Mouse (Mus musculus): ENCODE results near the gene Bet1l.
A peak's percentile ranks its signal among the peaks of the same experiment; 100 is the strongest.

The Bet1l gene

GRCm38 (mm10) chr7:140834968-140835757, 22.2 kb downstream of the Bet1l start, which contains the start of gene Urah:
Gene Urah (plus strand): TSS chr7:140835018.
- no peak for DNase-seq (ENCODE audit: low read depth in 2 of 2, low spot score in 2 of 2)

GRCm38 (mm10) chr7:140833341-140833740, 24.0 kb downstream of the Bet1l start:
- no peak for DNase-seq (ENCODE audit: low read depth in 2 of 2, low spot score in 2 of 2)

- DNase-seq (ENCODE audit: low read depth in 2 of 2, low spot score in 2 of 2): no peak
Measured at GRCm38 (mm10) chr7:140831447-140831846, 25.9 kb downstream of the Bet1l start.

DNA sequence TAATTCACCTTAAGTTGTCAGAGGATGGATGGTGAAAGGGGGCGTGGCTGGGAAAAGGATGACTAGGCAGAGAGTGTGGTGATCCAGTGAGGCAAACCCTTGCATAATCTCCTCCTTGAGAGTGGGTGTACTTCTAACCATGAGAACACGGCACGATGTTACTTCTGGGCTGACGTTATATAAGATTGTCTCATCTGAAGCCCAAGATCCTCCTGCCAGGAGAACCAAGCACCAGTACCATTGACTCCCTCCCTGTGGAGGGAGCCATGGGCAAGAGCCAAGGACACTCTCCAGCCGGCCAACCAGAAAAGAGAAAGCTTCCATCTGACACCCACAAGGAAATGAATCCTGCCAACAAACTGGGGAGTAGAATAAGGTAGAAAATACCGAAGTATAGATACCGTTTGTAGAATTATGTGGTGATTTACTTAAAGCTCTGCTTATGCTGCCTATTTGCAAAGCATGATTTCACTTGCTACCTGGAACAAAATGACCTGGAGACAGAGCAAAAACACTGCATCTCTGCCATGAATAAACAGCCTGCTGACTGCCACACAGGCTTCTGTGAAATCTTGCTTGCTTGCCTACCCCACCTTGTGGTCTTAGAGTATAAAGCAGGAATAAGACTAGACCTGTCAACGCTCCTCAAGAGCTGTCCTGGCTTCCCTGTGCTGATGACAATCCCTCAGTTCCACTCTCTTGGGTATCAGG, 29.1 kb downstream of the Bet1l start:
- DNase-seq (ENCODE audit: low read depth in 2 of 2, low spot score in 2 of 2): no peak

DNA sequence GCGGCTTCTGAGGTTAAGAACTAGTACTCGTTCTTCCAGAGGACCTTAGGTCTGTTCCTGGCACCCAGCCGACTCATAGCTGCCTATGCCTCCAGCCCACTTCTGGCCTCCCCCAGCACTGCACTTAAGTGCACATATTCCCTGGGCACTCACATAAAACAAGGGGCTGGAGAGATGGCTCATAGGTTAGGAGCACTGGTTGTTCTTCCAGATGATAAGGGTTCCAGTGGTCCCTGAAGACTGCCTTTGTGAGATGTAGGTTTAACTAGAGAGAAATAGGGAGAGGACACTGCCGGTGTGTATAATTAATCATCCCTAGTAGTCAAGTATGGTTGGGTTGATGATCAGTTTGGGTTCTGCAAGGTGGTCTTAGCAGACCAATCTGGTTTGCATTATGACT, 34.6 kb downstream of the Bet1l start:
- DNase-seq (ENCODE audit: low read depth in 2 of 2, low spot score in 2 of 2): no peak

DNA sequence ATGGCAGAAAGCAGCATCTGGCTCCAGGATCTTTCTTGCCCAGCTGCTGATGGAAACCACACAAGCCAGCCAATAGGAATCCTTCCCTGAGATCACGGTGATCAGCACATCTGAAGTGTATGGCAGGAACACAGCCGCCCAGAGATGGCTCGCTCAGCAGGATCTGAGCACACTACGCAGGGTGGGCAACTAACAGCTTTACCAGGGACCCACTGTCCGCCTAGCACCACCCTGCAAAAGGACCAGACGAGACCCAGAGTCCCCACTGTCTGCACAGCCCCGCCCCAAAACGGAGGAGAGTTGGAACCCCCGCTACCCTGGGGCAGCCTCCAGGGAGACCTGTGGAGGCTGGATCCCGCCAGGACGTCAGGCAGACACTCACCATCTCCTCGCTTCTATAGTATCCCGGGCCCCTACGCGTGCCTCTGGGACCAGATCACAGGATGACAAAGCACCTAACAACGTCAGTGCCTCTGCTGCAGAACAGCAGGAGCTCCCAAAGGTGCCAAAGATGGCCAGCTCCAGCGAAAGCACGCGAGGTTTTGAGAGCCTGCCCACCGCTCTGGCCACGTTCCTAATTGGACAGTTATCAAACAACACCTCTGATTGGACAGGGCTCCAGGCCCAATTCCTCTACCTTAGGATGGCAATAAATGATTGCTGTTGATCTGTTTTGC, 35.6 kb downstream of the Bet1l start, which contains the start of gene Zfp941:
Gene Zfp941, minus strand, starts transcription at position 526 of the 677 bp plus-strand sequence.
- DNase-seq (ENCODE audit: low read depth in 2 of 2, low spot score in 2 of 2): no peak

DNA sequence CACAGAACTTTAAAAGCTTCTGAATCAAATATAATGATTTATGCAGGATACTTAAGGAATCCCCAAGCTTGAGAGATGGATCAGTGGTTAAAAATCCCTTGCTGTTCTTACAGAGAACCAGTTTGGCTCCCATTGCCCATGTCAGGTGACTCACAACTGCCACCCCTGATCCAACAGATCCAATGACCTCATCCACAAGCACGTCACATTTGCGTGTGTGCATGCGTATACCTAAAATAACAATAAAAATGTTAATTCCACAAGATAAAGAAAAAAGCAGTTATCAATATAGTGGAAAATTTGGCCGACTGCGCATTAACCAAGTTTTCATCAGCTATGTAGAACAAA, 36.1 kb downstream of the Bet1l start:
- no peak for DNase-seq (ENCODE audit: low read depth in 2 of 2, low spot score in 2 of 2)

DNA sequence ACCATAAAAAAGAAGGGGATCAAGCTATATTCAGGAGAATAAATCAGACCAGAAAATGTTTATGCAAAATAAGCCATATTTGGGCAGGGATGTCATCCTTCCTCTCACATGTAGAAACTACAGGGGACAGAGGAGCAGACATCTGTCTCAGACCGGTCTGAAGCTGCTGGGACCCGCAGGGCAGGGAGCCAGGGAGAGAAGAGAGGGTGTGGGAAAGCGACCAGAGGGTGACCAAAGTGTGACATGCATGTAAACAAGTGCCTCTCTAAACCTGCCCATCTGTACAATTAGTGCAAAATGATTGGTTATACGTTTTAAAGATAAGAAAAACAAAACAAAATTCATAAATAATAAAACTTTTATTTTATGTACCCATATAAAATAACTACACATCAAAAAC, 37.2 kb downstream of the Bet1l start:
- no peak for DNase-seq (ENCODE audit: low read depth in 2 of 2, low spot score in 2 of 2)

GRCm38 (mm10) chr7:140812850-140813249, 44.5 kb downstream of the Bet1l start:
- no peak for DNase-seq (ENCODE audit: low read depth in 2 of 2, low spot score in 2 of 2)

- DNase-seq (ENCODE audit: low read depth in 2 of 2, low spot score in 2 of 2): no peak
Measured at GRCm38 (mm10) chr7:140811714-140812113, 45.7 kb downstream of the Bet1l start.

DNA sequence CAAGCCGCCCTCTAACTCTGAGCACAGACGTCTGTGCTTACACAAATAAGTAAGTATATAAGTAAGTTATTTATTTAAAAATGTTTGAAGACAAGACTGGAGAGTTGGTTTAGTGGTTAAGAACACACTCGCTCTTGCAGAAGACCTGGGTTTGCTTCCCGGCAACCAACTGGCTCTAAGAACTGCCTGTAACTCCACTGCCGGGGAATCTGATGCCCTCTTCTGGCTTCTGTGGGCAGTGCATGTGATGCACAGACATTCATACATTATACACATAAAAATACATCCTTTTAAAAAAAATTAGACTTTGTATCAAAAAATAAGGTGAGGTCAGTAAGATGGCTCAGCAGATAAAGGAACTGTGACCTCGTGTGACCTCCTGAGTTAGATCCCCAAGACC, 46.9 kb downstream of the Bet1l start:
- DNase-seq (ENCODE audit: low read depth in 2 of 2, low spot score in 2 of 2): no peak

DNA sequence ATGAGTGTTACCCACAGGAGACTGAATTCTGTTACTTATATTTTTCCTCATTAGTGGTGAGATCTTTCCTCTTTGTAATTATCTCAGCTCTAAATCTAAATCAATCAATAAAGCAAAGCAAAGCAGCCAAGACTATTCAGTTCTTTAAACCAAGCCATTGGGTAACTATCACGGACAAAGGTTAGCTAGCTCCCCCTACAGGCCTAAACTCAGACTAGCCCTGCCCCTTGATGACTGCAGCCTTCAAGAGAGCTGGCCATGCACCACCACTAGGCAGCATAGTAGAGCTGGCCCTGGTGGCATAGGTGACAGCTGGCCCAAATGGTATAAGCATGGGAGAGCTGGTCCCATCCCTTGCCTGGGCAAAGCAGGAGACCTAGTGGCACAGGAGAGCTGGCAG, 51.7 kb downstream of the Bet1l start:
- DNase-seq (ENCODE audit: low read depth in 2 of 2, low spot score in 2 of 2): peak in 1 of 2 experiments; percentile 31
